Mouse (Mus musculus) cortical plate, adult 2 months (tissue): ENCODE measurements around the gene Lamtor4. TPM values are rescaled to one million over a fixed set of nuclear protein-coding genes. Genes with fewer than 3 reads are reported as not detected.
A peak's percentile ranks its signal among the peaks of the same experiment; 100 is the strongest.

Source experiments
- H3K27ac ChIP-seq: fragments of 200-500 bp; 2 replicates; pipeline ENCODE4 v1.5.1; 2012; ENCODE audit warnings: low read length, control low read depth, inconsistent platforms; ENCODE audit not compliant: insufficient read depth
- H3K4me1 ChIP-seq: fragments of 200-500 bp; 2 replicates; pipeline ENCODE4 v1.6.1; 2011; ENCODE audit warnings: low read length; ENCODE audit not compliant: control insufficient read depth, insufficient read depth
- H3K4me3 ChIP-seq: fragments of 200-500 bp; 2 replicates; pipeline ENCODE4 v1.5.1; 2011; ENCODE audit warnings: mild to moderate bottlenecking, low read length, control low read depth; ENCODE audit not compliant: insufficient read depth
- CTCF ChIP-seq: fragments of 200-500 bp; IDR thresholded peaks from 2 replicates; pipeline ENCODE4 v1.5.1; 2011; ENCODE audit warnings: mild to moderate bottlenecking, control low read depth, low read length; ENCODE audit not compliant: insufficient read depth; ENCODE audit errors: extremely low read depth
- POLR2A ChIP-seq: fragments of 200-500 bp; IDR thresholded peaks from 2 replicates; pipeline ENCODE4 v1.6.1; 2011; ENCODE audit warnings: mild to moderate bottlenecking, low read length, control low read depth; ENCODE audit not compliant: insufficient read depth; ENCODE audit errors: extremely low read depth
- polyA plus RNA-seq: library from polyadenylated mRNA; depleted of rRNA; stranded (reverse); fragments of >200 nt; gene quantifications from 2 replicates; pipeline ENCODE4 v1.2.3, GENCODE M21; 2012

Lamtor4 gene
- polyA plus RNA-seq, 1 experiment: 163 TPM

- Histone ChIP-seq H3K4me1 (no peaks in the 10 kb centered on the region), H3K4me3 (no peak overlapping the region), H3K27ac (no peak overlapping the region)
- no peak for TF ChIP-seq CTCF
- no peak for TF ChIP-seq POLR2A
Measured at GRCm38 (mm10) chr5:138233778-138234177, 21.5 kb upstream of the Lamtor4 start.

- H3K4me3 ChIP-seq: no peak overlapping the region
- no peaks in the 10 kb centered on the region for H3K4me1 ChIP-seq
- H3K27ac ChIP-seq: no peak overlapping the region
- TF ChIP-seq CTCF (no peak), POLR2A (no peak)
Measured at GRCm38 (mm10) chr5:138234224-138234623, 21.1 kb upstream of the Lamtor4 start.

- no peak for TF ChIP-seq CTCF
- Histone ChIP-seq H3K27ac (no peak overlapping the region), H3K4me3 (no peak overlapping the region), H3K4me1 (no peaks in the 10 kb centered on the region)
Measured at GRCm38 (mm10) chr5:138241511-138241910, 13.8 kb upstream of the Lamtor4 start.

- Histone ChIP-seq H3K4me1 (no peaks in the 10 kb centered on the region; the same call in 1 of the 2 replicates), H3K27ac (no peak overlapping the region), H3K4me3 (no peak overlapping the region)
- TF ChIP-seq CTCF (no peak), POLR2A (no peak)
Measured at GRCm38 (mm10) chr5:138251144-138251543, 4.1 kb upstream of the Lamtor4 start.

GRCm38 (mm10) chr5:138253061-138253460 is 2.2 kb upstream of the Lamtor4 start:
- Histone ChIP-seq H3K4me1 (no peaks in the 10 kb centered on the region; the same call in 1 of the 2 replicates), H3K4me3 (no peak overlapping the region), H3K27ac (no peak overlapping the region)
- no peak for TF ChIP-seq CTCF
- TF ChIP-seq POLR2A: no peak

- TF ChIP-seq CTCF: no peak
- TF ChIP-seq POLR2A: no peak
- Histone ChIP-seq H3K4me3 (peak overlapping the region; percentile 62), H3K4me1 (no peaks in the 10 kb centered on the region; the same call in 1 of the 2 replicates), H3K27ac (peak overlapping the region; percentile 3)
Measured at GRCm38 (mm10) chr5:138256094-138256467, 799 bp downstream of the Lamtor4 start.

GRCm38 (mm10) chr5:138256966-138257584 is 1.8 kb downstream of the Lamtor4 start:
- TF ChIP-seq CTCF: no peak
- TF ChIP-seq POLR2A: no peak
- Histone ChIP-seq H3K4me3 (no peak overlapping the region; the same call in 1 of the 2 replicates), H3K27ac (no peak overlapping the region), H3K4me1 (no peaks in the 10 kb centered on the region; the same call in 1 of the 2 replicates)

- H3K4me3 ChIP-seq: no peak overlapping the region
- no peaks in the 10 kb centered on the region; the same call in 1 of the 2 replicates for H3K4me1 ChIP-seq
- no peak overlapping the region for H3K27ac ChIP-seq
- TF ChIP-seq POLR2A: no peak
- TF ChIP-seq CTCF: no peak
Measured at GRCm38 (mm10) chr5:138257585-138257978, 2.3 kb downstream of the Lamtor4 start.

GRCm38 (mm10) chr5:138258078-138258477 is 2.8 kb downstream of the Lamtor4 start:
- no peak for TF ChIP-seq CTCF
- TF ChIP-seq POLR2A: no peak
- no peak overlapping the region for H3K4me3 ChIP-seq
- H3K4me1 ChIP-seq: peaks cover 4% of the 10 kb centered on the region; the same call in 1 of the 2 replicates
- H3K27ac ChIP-seq: no peak overlapping the region

GRCm38 (mm10) chr5:138258542-138258941 is 3.3 kb downstream of the Lamtor4 start:
- Histone ChIP-seq H3K4me3 (no peak overlapping the region), H3K27ac (no peak overlapping the region), H3K4me1 (peaks cover 5% of the 10 kb centered on the region; the same call in 1 of the 2 replicates)
- TF ChIP-seq CTCF: no peak
- no peak; the same call in 1 of the 2 replicates for TF ChIP-seq POLR2A
